Mouse (Mus musculus): ENCODE measurements at regions not wholly inside any gene's neighbourhood (a gene's known extent, or its start where the extent isn't known, plus 50 kb on each side); places are given as distances from the start of the nearest gene placed in this dataset.
"Not testable (repeated sequence)": the region's sequence is repeated elsewhere in the genome, so short reads cannot be mapped to it uniquely, and the experiment has no call there.

DNA sequence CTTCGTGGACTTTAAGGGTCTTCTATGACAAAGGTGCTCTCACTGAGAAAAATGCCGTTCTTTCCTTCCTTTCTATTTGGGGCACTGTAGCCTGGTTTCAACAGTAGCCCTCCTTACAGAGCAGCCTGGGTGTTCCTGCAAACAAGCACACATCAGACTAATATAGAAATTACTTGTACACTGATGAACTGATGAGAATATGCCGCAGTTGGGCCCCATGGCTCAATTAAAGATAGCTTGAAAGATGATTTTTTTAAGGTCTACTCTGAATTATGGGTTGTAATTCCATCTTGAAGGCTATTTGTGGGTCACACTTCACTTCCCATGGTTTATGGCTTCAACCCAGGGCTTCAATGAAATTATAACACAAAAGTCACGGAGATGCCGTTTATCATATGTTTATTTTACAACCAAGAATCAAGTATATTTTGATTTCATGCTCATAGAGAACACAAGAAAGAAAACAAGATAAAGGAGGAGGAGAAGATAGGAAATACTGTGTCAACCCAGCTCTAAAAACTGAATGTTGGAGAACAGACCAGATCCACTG, 186.2 kb downstream of the Snx19 start:
- Histone ChIP-seq H3K4me3 (ENCODE audit: low read depth, low read length) (no peak overlapping the region), H3K27me3 (ENCODE audit: control insufficient read depth, insufficient read depth, low read length) (no peaks in the 10 kb centered on the region), H3K4me1 (ENCODE audit: control insufficient read depth, insufficient read depth, insufficient read length, low read length) (no peaks in the 10 kb centered on the region), H3K27ac (ENCODE audit: insufficient read depth, low read depth, low read length) (no peak overlapping the region), H3K36me3 (ENCODE audit: control insufficient read depth, insufficient read depth, low read length) (no peaks in the 10 kb centered on the region)
- 83% methylated on average over 5 of the region's 5 CpGs for WGBS
- TF ChIP-seq POLR2A (IDR thresholded peaks at IDR 0.05; ENCODE audit: low read depth, low read length) (no peak), CTCF (IDR thresholded peaks at IDR 0.05; ENCODE audit: extremely low read depth, insufficient read length, insufficient replicate concordance, low read depth, low read length) (no peak)

DNA sequence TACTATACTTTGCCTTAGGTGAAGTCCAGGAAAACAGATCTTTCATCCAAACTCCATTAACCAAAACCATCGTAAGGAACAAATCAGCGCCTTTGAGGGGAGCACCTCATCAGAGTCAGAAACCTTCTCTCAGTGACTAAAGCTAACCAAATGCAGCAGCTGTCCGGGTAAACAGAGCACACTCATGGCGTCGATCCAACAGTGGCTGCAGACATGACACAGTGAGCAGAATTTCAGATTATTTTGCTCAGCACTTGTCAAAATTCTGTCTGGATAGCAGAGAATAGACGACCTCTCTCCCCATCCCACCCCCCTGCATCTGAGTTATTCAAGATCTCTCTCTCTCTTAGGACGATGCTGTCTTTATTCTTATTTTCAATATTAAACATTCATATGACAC, 183.4 kb downstream of the Snx19 start:
- H3K4me3 ChIP-seq (ENCODE audit: low read depth, low read length), result no peak overlapping the region
- no peak overlapping the region for H3K27ac ChIP-seq (ENCODE audit: insufficient read depth, low read depth, low read length)
- TF ChIP-seq POLR2A (IDR thresholded peaks at IDR 0.05; ENCODE audit: low read depth, low read length), result no peak
- no peak for TF ChIP-seq CTCF (IDR thresholded peaks at IDR 0.05; ENCODE audit: extremely low read depth, insufficient read length, insufficient replicate concordance, low read depth, low read length)
- no peaks in the 10 kb centered on the region for H3K4me1 ChIP-seq (ENCODE audit: control insufficient read depth, insufficient read depth, insufficient read length, low read length)
- no peaks in the 10 kb centered on the region for H3K36me3 ChIP-seq (ENCODE audit: control insufficient read depth, insufficient read depth, low read length)
- no peaks in the 10 kb centered on the region for H3K27me3 ChIP-seq (ENCODE audit: control insufficient read depth, insufficient read depth, low read length)
- 67% methylated on average over 7 of the region's 7 CpGs for whole genome bisulfite sequencing

DNA sequence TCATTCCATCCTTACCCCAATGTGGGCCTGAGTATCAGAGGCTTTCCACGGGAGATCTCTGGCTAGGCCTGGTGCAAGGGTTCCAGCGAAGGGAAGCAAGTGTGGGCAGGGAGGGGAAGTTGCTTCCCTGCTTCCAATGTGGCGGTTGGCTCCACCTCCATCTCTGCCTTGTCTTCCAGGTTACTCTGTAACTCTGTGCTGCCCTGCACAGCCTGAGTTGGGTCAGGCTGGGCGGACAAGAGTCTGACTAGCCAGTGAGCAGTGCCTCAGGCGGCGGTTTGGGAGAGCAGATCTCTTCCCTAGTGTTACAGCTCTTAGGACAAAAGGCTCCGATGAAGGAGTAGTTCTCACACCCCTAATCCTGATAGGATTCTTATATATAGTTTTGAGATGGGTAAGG, 172.8 kb downstream of the Snx19 start:
- Histone ChIP-seq H3K36me3 (ENCODE audit: control insufficient read depth, insufficient read depth, low read length) (no peaks in the 10 kb centered on the region), H3K27me3 (ENCODE audit: control insufficient read depth, insufficient read depth, low read length) (no peaks in the 10 kb centered on the region), H3K27ac (ENCODE audit: insufficient read depth, low read depth, low read length) (no peak overlapping the region), H3K4me1 (ENCODE audit: control insufficient read depth, insufficient read depth, insufficient read length, low read length) (no peaks in the 10 kb centered on the region), H3K4me3 (ENCODE audit: low read depth, low read length) (no peak overlapping the region)
- 56% methylated on average over 7 of the region's 7 CpGs for WGBS
- TF ChIP-seq POLR2A (IDR thresholded peaks at IDR 0.05; ENCODE audit: low read depth, low read length) (no peak), CTCF (IDR thresholded peaks at IDR 0.05; ENCODE audit: extremely low read depth, insufficient read length, insufficient replicate concordance, low read depth, low read length) (no peak)

DNA sequence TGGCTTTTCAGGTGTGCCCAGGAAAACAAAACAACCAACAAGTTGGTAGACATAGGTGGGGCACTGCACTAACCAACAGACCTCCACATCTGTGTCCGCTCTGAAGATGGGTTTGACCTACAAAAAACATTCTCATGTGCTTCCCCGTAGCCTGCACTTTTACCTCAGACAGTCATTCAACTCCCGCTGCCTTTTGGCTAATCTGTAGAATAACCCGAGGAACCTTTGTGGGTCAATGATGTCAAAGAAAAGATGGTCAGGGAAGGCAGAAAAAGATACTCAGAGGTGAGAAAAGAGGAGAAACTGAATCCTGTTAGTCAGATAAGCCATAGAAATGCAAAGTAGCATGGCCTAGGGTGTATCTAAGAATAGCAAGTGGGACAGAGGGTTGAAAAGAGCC, 170.8 kb downstream of the Snx19 start:
- Histone ChIP-seq H3K36me3 (ENCODE audit: control insufficient read depth, insufficient read depth, low read length) (no peaks in the 10 kb centered on the region), H3K27ac (ENCODE audit: insufficient read depth, low read depth, low read length) (no peak overlapping the region), H3K27me3 (ENCODE audit: control insufficient read depth, insufficient read depth, low read length) (no peaks in the 10 kb centered on the region), H3K4me3 (ENCODE audit: low read depth, low read length) (no peak overlapping the region), H3K4me1 (ENCODE audit: control insufficient read depth, insufficient read depth, insufficient read length, low read length) (no peaks in the 10 kb centered on the region)
- WGBS, result 85% methylated on average over 4 of the region's 4 CpGs
- TF ChIP-seq CTCF (IDR thresholded peaks at IDR 0.05; ENCODE audit: extremely low read depth, insufficient read length, insufficient replicate concordance, low read depth, low read length) (no peak), POLR2A (IDR thresholded peaks at IDR 0.05; ENCODE audit: low read depth, low read length) (no peak)

DNA sequence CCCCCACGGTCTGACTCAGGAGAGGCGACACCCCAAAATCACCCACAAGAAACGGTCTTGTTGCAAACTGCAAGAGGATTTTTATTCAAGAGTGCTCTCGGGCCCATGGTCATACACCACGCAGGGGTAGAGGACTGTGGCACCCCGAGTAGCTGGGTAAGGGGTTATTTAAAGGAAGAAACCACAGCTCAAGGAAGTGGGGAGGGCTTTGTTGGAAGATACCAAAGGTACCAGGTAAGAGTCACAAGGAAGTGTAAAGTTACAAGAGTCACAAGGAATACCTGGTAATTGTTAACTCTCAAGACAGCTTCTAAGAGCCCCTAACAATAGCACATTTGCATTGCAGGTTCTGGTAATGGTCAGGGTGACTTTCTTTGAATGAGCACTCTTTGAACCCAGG, 170.2 kb downstream of the Snx19 start:
- H3K4me1 ChIP-seq (ENCODE audit: control insufficient read depth, insufficient read depth, insufficient read length, low read length); H3K4me3 ChIP-seq (ENCODE audit: low read depth, low read length); H3K27me3 ChIP-seq (ENCODE audit: control insufficient read depth, insufficient read depth, low read length); H3K36me3 ChIP-seq (ENCODE audit: control insufficient read depth, insufficient read depth, low read length); H3K27ac ChIP-seq (ENCODE audit: insufficient read depth, low read depth, low read length): not testable (repeated sequence)
- 84% methylated on average over 6 of the region's 6 CpGs for WGBS

DNA sequence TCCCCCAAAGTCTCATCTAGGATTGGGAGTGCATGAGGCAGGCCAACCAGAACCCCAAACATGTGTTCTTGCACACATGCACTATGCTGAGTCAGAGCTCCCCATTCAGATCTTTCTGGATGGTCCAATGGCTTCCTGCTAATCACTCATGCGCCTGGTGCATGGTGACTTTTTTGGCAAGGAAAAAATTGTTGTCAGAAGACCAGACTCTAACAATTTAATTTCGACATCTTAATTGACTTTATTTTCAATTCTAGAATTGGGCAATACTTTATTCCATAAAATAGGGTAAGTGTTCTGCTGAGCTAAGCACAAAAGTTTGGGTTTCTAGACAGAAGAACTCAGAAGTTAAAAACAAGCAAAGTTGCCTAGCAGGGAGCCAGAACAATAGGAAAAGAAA, 165.7 kb downstream of the Snx19 start:
- Histone ChIP-seq H3K27ac (ENCODE audit: insufficient read depth, low read depth, low read length) (no peak overlapping the region), H3K4me1 (ENCODE audit: control insufficient read depth, insufficient read depth, insufficient read length, low read length) (no peaks in the 10 kb centered on the region), H3K36me3 (ENCODE audit: control insufficient read depth, insufficient read depth, low read length) (no peaks in the 10 kb centered on the region), H3K27me3 (ENCODE audit: control insufficient read depth, insufficient read depth, low read length) (no peaks in the 10 kb centered on the region), H3K4me3 (ENCODE audit: low read depth, low read length) (no peak overlapping the region)
- TF ChIP-seq POLR2A (IDR thresholded peaks at IDR 0.05; ENCODE audit: low read depth, low read length), result no peak
- no peak for TF ChIP-seq CTCF (IDR thresholded peaks at IDR 0.05; ENCODE audit: extremely low read depth, insufficient read length, insufficient replicate concordance, low read depth, low read length)
- 84% methylated on average over 2 of the region's 2 CpGs for WGBS

DNA sequence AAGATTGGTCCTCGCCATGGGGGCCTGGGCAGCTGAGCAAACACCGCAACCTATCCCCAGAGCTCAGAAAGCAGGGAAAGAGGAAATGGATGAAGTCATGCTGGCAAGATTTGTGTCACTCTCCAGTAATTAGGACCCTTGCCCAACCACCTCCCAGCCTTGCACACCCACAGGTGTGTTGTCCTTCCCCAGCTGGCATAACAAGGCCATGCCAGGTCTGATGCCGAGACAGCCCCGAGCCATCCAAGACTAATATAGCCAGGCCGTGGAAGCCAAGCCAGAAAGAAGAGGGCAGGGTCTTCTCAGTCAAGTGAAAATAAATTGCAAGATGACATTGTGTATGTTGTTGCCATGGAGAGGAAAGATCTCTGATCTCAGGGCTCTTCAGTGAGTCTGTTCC, 164.3 kb downstream of the Snx19 start:
- no peaks in the 10 kb centered on the region for H3K4me1 ChIP-seq (ENCODE audit: control insufficient read depth, insufficient read depth, insufficient read length, low read length)
- TF ChIP-seq CTCF (IDR thresholded peaks at IDR 0.05; ENCODE audit: extremely low read depth, insufficient read length, insufficient replicate concordance, low read depth, low read length) (no peak), POLR2A (IDR thresholded peaks at IDR 0.05; ENCODE audit: low read depth, low read length) (no peak)
- no peak overlapping the region for H3K4me3 ChIP-seq (ENCODE audit: low read depth, low read length)
- WGBS, result 69% methylated on average over 5 of the region's 5 CpGs
- no peaks in the 10 kb centered on the region for H3K36me3 ChIP-seq (ENCODE audit: control insufficient read depth, insufficient read depth, low read length)
- no peaks in the 10 kb centered on the region for H3K27me3 ChIP-seq (ENCODE audit: control insufficient read depth, insufficient read depth, low read length)
- H3K27ac ChIP-seq (ENCODE audit: insufficient read depth, low read depth, low read length), result no peak overlapping the region

DNA sequence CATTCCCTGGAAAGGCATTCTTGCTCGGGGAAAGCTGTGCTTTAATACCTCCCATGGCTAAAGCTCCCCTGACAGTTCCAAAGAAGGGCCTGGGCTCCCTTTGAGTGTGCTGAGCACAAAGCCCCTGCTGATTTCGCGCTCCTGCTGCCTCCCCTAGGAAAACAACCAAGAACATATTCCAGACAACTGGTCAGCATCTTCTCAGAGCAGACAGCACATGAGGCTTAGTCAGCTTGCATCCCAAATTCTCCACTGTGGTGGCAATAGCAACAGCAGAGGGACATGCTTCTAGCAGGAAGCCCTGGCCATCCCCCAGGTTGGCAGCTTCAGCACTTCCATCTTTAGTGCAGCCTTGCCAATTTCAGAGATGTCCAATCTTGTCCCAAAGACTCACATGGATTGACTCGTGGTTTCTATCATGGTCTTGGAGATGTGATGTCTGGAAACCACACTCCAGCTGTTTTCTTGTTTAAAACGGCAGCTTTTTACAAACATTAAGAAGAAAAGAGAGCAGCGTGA, 163.8 kb downstream of the Snx19 start:
- Histone ChIP-seq H3K27me3 (ENCODE audit: control insufficient read depth, insufficient read depth, low read length) (no peaks in the 10 kb centered on the region), H3K36me3 (ENCODE audit: control insufficient read depth, insufficient read depth, low read length) (no peaks in the 10 kb centered on the region), H3K27ac (ENCODE audit: insufficient read depth, low read depth, low read length) (no peak overlapping the region), H3K4me1 (ENCODE audit: control insufficient read depth, insufficient read depth, insufficient read length, low read length) (no peaks in the 10 kb centered on the region), H3K4me3 (ENCODE audit: low read depth, low read length) (no peak overlapping the region)
- TF ChIP-seq CTCF (IDR thresholded peaks at IDR 0.05; ENCODE audit: extremely low read depth, insufficient read length, insufficient replicate concordance, low read depth, low read length), result no peak
- TF ChIP-seq POLR2A (IDR thresholded peaks at IDR 0.05; ENCODE audit: low read depth, low read length), result no peak
- 62% methylated on average over 6 of the region's 6 CpGs for WGBS
